Mouse (Mus musculus) v-Abl transformed pro-B cells (cell line): ENCODE data around the gene Slc30a9.

Experiments
- in situ Hi-C, 2 experiments: fragments of 400-800 bp; cut with MboI; formaldehyde crosslinking; loops; one replicate each; pipeline ENCODE4 v1.15.1; 2025; ENCODE audit not compliant: unreplicated experiment in 2 of 2

The Slc30a9 gene

DNA sequence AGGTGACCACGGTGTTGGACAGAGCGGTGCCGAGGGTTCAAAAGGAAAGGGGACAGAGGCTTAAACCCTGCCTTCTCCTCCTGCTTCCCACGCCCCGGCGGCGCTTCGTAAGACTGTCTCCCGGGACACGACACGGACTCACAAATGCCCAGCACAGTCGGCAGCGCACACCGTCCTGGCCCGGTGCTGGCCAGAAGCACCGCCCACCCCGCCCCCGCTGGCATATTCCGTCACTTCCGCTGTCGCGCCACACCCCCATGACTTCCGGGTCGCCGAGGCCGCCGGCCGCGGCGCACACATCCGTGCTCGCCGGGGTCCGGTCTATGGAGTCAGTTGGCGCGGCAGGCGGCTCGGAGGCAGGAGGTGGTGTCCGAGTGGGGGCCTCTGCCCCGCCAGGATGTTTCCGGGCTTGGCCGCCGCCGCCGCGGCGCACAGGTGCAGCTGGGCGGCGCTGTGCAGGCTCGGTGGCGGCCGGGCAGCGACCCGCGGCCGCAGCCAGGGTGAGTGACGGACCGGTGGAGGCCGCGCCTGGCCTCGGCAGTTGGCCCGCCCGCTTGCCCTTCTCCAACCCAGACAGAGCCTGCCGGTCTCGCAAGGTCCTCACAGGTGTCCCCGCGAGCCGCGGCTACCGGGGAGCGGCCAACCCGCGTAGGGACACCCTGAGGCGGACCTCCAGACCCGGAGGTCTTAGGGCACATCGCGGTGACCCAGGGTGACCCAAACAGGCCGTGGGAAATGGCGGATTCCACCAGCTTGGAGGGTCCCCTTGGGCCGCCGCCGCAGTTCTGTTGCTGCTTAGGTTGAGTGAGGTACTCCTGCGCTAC is at the start of gene Slc30a9:
TSS of gene Slc30a9 (plus strand) at position 258 of the 824 bp plus-strand sequence.
- in situ Hi-C loops = no loop called here

DNA sequence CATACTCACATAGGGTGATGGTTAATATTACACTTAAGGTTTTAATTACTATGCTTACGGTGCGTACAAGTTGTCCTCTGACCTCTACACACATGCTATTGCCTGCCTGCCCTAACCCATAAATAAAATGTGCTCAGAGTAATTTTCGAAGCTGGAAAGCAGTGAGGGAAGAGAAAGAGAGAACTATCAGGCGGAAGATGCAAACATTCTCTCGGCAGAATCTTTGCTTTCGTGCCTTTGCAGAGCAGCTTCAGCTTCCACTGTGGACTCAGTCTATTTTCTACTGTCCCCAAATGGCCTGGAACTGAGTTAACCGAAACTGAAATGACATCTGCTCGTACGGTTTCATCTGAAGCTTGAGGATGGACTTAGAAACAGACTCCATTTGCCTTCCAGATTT is 48.3 kb upstream of the Slc30a9 start:
- in situ Hi-C loops = loop anchor here (25.0 kb wide), 3 partner anchors 579 to 1479 kb away; partner anchors contain the start of gene Atp8a1 (in 2 of the 2)

DNA sequence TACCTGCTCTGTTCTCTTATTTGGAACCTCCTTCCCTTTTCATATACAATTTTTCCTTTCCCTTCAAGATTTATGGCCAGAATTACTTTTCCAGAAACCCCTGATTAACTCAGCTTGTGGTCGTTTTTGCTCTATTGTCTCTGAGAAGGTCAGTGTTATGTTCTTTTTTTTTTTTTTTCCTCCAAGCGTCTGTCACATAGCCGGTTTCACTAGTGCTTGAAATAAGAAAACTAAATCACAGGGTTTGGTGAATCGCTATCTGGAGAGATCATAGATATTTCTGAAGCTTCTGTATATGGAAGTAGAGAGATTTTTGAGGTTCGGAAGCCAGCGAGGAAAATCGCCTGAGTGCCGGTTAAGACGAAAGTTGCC is 46.6 kb upstream of the Slc30a9 start:
- in situ Hi-C loops = loop anchor here (10.0 to 25.0 kb wide), 5 partner anchors 275 to 1477 kb away; partner anchors contain the start of gene Atp8a1 (in 2 of the 2)

DNA sequence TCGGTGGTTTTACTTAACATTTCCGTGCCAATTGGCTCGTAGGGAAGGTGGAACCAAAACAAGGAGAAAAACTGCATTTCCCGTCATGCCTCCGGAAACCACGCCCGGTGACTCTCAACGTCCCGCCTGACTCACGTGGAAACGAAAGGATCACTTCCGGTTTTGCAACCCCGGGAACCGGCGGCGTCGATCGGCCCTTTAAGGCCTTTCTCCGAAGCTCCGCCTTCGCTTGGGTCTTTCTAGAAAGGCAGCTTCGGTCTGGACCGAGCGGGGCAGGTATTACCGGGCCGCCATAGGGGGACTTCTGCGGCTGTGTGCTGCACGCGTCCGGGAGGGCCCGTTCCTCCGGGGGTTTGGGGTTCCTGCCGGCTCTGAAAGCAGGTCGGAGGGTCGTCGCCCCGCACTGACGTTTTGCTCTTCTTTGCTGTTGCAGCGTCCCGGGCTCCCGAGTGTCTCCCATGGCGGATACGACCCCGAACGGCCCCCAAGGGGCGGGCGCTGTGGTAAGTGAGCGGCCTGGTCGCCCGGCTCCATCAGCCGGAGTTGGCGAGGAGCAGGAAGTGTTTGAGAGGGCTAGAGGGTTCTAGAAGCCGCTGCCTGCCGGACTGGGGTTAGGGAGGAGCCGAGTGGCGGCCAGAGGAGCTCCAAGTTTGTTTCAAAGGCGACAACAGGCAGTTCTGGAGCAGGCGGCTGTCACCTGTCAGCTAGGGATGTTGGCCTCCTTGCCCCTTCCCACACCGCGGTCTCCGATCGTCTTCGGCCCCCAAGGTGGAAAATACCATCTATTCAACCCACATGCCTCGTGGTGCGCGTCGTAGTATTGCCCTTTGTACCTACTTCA is 46.0 kb upstream of the Slc30a9 start, which contains the start of gene Tmem33:
TSS of gene Tmem33 (plus strand) at position 35 of the 841 bp plus-strand sequence.
- in situ Hi-C loops = loop anchor here (10.0 to 25.0 kb wide), 5 partner anchors 274 to 1477 kb away; partner anchors contain the start of gene Atp8a1 (in 2 of the 2)

DNA sequence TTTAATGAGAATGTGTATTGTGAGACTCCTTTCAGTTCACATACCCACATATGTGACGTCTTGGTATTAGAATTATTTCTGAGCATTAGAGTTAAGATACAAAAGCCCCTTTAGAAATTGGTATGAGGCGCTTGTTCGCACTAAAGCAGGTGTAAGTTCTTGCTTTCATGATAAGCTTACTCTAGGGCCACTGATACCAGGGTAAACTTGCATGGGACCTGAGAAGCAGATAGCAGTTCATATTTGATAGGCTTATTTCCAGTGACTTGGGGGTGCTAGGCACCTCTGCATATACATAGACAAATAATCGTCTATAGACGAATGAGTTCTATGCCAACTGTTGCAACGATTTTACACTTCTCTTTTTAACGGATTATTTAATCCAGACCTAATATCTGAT is 43.8 kb upstream of the Slc30a9 start:
- in situ Hi-C loops = loop anchor here (10.0 to 25.0 kb wide), 5 partner anchors 272 to 1474 kb away; partner anchors contain the start of gene Atp8a1 (in 2 of the 2)

DNA sequence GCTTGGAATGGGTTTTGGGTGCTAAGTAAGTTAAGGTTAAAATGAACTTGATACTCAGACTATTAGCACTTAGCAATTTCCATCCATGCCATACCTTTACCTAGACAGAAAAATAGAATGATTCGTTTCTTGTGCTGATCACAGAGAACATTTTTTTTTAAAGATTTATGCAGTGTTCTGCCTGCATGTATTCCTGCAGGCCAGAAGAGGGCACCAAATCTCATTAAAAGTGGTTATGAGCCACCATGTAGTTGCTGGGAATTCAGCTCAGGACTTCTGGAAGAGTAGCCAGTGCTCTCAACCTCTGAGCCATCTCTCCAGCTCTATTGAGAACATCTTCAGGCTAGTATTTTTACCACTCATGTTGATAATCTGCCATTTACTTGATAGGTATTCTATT is 40.6 kb upstream of the Slc30a9 start:
- in situ Hi-C loops = loop anchor here (10.0 to 25.0 kb wide), 5 partner anchors 269 to 1471 kb away; partner anchors contain the start of gene Atp8a1 (in 2 of the 2)

DNA sequence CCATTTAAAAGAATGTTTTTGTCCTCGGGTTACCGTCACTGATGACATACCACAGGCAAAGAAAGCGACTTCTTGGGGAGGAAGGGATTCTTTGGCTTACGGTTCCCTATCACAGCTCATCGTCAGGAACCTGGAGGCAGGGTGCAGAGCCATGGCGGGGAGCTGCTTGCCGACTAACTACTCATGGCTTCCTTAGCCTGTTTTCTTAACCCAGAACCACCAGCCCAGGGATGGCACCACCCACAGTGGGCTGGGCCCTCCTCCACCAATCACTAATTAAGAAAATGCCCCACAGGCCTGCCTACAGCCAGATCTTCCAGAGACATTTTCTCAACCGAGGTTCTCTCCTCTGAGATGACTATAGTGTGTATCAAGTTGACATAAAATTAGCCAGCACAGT is 37.4 kb upstream of the Slc30a9 start:
- in situ Hi-C loops = loop anchor here (10.0 to 25.0 kb wide), 5 partner anchors 265 to 1468 kb away; partner anchors contain the start of gene Atp8a1 (in 2 of the 2)

DNA sequence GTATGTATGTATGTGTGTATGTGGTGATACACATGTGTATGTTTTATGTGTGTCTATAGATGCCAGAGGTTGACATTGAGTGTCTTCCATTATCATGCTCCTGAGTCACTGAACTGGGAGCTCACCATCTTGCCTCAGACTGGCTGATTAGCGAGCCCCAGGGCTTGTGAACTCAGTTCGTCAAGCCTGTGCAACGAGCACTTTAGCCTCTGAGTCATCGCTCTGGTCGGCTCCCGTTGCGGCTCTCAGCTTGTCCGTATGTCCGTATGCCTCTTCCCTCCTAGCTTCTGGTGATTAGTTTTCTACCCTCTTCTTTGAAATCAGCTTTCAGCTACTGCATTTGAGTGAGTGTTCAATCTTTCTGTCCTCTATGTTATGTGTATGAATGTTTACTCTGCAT is 27.3 kb upstream of the Slc30a9 start:
- in situ Hi-C loops = no loop called here

DNA sequence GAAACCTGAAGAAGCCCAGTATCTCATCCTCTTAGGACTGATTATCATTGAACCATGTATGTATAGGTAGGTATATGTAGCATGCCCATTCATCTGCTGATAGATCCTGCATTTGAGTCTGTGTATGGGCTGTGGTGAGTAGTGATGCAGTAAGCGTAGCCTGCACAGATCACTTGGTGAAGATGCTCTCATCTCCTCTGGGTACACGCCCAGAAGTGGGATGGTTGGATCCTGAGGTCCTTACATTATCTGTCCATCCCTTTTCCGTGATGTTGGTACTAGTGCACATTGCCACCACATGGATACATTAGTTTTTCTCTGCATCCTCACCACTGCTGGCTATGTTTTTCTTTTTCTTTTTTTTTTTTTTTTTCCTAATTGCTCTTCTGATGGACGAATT is 26.9 kb upstream of the Slc30a9 start:
- in situ Hi-C loops = loop anchor here (10.0 kb wide), 2 partner anchors 255 to 445 kb away; no protein-coding TSS in a partner anchor

DNA sequence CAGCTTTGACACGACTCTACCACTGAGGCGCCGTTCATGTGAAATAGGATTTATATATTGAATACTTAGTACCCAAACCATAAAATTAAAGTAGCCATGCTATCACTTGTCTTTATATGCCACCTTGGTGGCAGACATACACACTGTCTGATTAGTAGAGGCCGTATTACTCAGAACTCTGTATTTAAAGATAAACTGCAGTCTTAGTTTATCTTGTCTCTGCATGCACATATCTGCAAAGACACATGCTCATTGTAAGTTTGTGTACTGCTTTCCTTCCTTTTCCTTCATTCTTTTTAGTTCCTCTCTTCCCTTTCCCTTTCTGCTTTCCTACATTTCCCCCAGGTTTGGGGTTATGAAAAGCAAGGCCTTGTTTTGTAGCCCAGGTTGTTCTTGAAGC is 26.4 kb upstream of the Slc30a9 start:
- in situ Hi-C loops = loop anchor here (10.0 kb wide), 2 partner anchors 254 to 444 kb away; no protein-coding TSS in a partner anchor

DNA sequence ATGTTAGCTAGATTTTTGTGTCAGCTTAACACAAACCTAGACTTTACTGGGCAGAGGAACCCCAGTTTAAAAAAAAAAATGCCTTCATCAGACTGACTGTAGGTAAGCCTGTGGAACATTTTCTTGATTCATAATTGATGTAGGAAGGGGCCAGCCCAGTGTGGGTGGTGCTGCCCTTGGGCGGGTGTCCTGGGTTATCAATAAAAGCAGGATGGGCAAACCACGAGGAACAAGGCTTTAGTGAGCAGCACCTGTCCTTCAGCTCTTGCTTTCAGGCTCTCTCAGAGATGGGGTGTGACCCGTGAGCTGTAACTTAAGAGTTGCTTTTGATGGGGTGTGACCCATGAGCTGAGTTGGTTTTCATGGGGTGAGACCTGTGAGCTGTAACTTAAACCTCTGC is 11.7 kb upstream of the Slc30a9 start:
- in situ Hi-C loops = no loop called here

DNA sequence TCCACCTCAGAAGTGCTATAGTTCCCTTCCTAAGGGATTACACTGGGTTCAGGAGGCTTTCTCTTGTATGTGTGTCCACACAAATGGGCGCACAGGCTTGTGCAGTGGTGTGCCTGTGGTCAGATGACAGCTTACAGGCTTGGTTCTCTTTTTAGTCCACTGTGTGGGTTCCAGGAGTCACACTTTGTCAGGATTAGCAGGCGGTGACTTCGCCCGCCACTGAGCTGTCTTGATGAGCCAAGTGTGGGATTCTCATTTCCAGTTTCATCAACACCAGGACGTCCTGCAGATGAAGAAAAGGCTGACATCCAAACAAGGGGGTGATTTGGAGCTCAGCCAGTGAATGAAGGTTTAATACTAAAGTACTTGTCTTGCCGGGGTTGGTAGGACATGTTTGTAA is 11.1 kb upstream of the Slc30a9 start:
- in situ Hi-C loops = no loop called here

DNA sequence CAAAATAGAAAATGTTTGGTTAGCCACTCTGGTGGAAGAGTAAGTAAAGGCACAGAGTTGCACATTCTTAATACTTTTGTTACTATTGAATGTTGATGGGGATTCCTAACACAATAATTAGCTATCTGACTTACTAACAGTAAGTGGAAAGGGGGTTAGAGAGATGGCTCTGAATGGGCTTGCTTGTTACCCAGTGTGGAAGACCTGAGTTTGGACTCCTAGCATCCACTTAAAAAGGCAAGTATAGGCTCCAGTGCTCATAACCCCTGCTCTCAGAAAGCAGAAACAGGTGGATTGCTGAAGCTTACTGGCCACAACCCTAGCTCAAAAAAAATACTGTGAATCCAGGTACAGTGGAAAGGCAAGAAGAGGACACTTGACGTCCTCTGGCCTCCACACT is 10.6 kb upstream of the Slc30a9 start:
- in situ Hi-C loops = no loop called here

DNA sequence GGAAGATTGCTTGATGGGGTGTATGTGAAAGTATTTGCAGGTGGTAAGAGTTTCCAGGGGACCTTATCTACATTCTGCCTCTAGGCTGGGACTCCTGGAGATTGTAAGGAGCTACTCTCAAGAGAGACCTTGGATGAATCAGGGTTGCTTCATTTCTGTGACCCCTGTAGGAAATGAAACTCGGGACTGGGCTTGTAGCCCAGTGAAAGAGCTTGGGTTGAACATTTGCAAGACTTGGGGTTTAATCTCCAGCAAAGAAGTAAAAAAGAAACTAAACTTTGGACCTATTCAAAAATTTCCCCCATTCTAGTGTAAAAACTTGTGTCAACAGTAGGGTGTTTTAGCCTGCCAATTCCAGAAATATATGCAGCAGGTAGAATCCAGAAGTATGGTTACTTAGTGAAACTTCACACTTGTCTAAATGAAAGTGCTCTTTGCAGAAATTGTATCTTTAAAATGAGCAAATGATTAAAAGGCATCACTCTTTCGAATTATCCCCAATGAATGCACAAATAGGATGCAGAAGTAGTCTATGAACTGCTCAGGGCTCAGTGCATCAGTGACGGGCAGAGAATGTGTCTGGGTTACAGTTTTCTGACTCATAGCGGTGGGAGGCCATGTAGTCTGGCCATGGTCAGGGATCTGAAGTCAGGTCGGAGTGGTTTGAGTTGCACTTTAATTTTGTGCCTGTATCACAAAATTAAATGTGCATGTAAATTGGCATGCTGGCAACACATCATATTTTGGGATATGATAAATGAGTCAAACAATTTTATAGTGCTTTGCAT is 9.5 kb upstream of the Slc30a9 start:
- in situ Hi-C loops = no loop called here

DNA sequence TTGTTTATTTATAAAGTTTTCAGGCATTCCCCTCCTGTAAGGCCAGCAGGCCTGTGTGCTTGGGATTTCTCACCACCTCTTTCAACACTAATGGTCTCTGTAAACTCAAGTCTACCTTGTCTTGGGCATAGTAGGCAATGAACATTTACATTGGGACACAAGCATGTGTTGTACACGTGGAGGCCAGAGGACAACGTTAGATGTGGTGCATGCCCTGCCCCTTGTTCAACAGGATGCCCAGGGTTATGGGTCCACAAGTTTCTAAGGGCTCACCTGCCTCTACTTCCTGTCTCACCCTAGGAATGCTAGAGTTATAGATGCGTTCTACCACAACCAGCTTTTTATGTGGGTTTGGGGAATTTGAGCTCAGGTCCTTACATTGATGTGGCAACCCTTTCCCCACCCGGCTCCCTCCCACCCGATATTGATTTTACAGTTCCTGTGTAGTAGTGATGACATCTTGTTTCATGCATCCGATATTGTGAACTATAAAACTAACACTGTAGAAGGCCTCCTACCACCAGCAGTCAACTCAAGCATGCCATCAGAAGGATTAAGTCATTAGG is 6.8 kb upstream of the Slc30a9 start:
- in situ Hi-C loops = no loop called here

DNA sequence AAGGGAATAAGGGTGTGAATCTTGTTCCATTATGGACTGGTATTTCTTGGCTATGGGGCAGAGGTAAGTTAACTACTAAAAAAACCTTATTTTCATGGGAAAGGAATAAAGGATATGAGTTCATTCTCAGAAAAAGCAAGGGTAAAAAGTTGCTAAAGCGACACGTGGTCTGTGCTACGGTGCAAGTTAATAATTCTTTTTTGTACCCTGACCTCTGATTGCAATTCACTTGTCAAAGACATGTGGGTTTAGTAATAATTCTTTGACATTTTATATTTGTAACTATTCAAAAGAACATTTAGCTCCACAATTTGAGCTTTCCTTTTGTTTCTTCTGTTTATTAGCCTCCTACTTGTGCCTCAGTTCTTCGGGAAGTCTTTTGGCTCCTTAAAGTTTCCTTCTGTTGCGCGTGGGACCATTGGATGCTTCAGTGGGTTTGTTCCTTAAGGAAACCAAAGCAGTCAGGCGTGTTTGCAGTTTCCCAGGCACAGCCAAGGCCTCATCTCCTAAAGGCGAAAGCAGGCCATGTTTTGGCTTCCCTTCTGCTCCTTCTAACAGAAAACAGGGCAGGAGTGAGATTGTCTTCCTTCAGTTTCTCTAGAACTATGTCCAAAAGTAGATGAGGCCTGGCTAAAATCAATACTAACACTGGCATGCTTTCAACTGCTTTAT is 5.7 kb upstream of the Slc30a9 start:
- in situ Hi-C loops = no loop called here

DNA sequence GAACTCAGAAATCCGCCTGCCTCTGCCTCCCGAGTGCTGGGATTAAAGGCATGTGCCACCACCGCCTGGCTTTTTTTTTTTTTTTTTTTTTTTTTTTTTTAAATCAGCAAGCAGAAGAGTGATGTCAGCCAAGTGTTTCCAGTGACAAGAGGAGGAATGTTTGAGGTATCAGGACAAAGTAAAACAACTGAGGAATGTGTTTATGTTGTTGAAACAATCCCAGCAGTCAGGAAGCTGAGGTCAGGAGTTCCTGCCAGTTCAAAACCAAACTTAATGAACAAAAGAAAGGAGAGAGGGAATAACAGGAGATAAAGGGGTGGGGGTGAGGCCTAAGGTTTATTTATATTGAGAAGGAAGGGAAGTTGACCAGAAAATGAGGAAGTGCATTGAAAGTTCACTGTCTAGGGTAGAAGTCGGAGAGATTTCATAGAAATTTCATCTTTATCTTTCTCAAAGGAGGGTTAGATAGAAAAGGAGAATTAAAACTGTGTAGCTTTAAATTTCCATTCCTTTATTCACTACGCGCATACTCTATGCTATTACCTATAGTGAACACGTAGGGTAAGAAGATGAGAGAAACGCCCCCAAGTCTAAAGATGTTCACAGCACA is 4.9 kb upstream of the Slc30a9 start:
- in situ Hi-C loops = no loop called here

DNA sequence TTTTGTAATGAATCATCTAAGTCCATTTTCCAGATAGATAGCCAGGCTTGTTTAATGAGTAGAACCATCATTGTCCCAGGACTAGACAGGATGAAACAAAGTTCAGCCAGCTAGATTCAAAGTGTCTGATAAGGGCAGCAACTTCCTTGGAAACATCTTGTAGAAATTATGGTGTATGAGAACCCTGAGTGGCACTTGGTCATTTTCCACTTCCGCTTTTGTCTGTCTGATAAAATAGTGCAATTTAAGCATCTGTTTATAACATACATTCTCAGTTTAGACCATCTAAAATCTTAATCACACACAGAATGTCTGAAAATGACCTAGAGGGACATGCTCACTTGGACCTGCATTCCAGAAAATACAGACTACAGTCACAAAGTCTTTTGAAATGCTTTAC is 2.9 kb upstream of the Slc30a9 start:
- in situ Hi-C loops = no loop called here

DNA sequence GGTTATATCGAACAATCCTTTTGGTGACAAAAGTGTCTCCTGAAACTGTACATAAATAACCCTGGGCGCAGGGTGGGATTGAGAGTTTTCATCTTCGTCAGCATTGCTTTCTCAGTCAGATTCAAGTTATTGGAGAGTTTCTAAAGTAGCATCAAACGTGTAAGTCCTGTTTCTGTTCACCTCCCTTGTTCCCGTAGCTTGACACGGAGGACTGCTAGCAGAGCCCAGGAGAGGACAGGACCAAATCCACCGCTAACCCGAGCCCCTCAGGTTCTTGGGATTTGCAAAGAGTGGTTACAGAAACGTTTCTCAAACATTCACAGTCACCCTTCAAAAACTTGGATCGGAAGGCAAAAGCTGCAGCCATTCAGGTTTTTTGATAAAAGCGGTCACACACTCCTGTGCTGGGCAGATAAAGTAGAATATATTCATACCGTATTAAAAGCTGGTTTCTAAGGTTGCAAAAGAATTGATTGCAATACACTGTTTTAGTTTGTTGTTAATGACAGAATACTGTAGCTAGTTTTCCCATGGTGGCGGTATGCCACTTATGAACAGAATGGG is 986 bp downstream of the Slc30a9 start:
- in situ Hi-C loops = no loop called here
